Mouse (Mus musculus): ENCODE measurements at regions not wholly inside any gene's neighbourhood (a gene's known extent, or its start where the extent isn't known, plus 50 kb on each side); places are given as distances from the start of the nearest gene placed in this dataset.

GRCm38 (mm10) chr1:190398308-190398707 is 227.8 kb upstream of the Prox1 start:
- Histone ChIP-seq H3K9me3 (ENCODE audit: control insufficient read depth, low read length) (no peaks in the 10 kb centered on the region), H3K9ac (ENCODE audit: low read length) (no peak overlapping the region), H3K4me2 (replicated peaks; ENCODE audit: low read depth) (no peak overlapping the region), H3K27me3 (ENCODE audit: control insufficient read depth, insufficient read depth, low read length) (no peaks in the 10 kb centered on the region), H3K36me3 (ENCODE audit: control insufficient read depth, insufficient read depth, low read length) (no peaks in the 10 kb centered on the region), H3K4me3 (ENCODE audit: low read depth, low read length) (no peak overlapping the region), H3K27ac (replicated peaks) (no peak overlapping the region), H3K4me1 (replicated peaks; ENCODE audit: control insufficient read depth, insufficient read depth) (no peaks in the 10 kb centered on the region)
- 36% methylated on average over 6 of the region's 6 CpGs for WGBS
- no peak for TF ChIP-seq CTCF (IDR thresholded peaks at IDR 0.05; ENCODE audit: low read depth)
- ATAC-seq (ENCODE audit: low FRiP score, low TSS enrichment) (no peak), DNase-seq (ENCODE audit: low spot score) (no peak)

GRCm38 (mm10) chr1:190397811-190398210 is 227.3 kb upstream of the Prox1 start:
- Histone ChIP-seq H3K9ac (ENCODE audit: low read length) (no peak overlapping the region), H3K9me3 (ENCODE audit: control insufficient read depth, low read length) (no peaks in the 10 kb centered on the region), H3K27ac (replicated peaks) (no peak overlapping the region), H3K27me3 (ENCODE audit: control insufficient read depth, insufficient read depth, low read length) (no peaks in the 10 kb centered on the region), H3K4me2 (replicated peaks; ENCODE audit: low read depth) (no peak overlapping the region), H3K4me3 (ENCODE audit: low read depth, low read length) (no peak overlapping the region), H3K4me1 (replicated peaks; ENCODE audit: control insufficient read depth, insufficient read depth) (no peaks in the 10 kb centered on the region), H3K36me3 (ENCODE audit: control insufficient read depth, insufficient read depth, low read length) (no peaks in the 10 kb centered on the region)
- no peak for TF ChIP-seq EP300 (optimal IDR thresholded peaks at IDR 0.05)
- ATAC-seq (ENCODE audit: low FRiP score, low TSS enrichment) (no peak), DNase-seq (ENCODE audit: low spot score) (no peak)
- 38% methylated on average over 2 of the region's 2 CpGs for WGBS

GRCm38 (mm10) chr1:190393061-190393460 is 222.5 kb upstream of the Prox1 start:
- WGBS: 33% methylated on average over 6 of the region's 6 CpGs
- Histone ChIP-seq H3K4me1 (replicated peaks; ENCODE audit: control insufficient read depth, insufficient read depth) (no peaks in the 10 kb centered on the region), H3K9me3 (ENCODE audit: control insufficient read depth, low read length) (no peaks in the 10 kb centered on the region), H3K27ac (replicated peaks) (no peak overlapping the region), H3K4me2 (replicated peaks; ENCODE audit: low read depth) (no peak overlapping the region), H3K36me3 (ENCODE audit: control insufficient read depth, insufficient read depth, low read length) (no peaks in the 10 kb centered on the region), H3K9ac (ENCODE audit: low read length) (no peak overlapping the region), H3K4me3 (ENCODE audit: low read depth, low read length) (no peak overlapping the region), H3K27me3 (ENCODE audit: control insufficient read depth, insufficient read depth, low read length) (no peaks in the 10 kb centered on the region)
- TF ChIP-seq EP300 (optimal IDR thresholded peaks at IDR 0.05) (no peak), CTCF (IDR thresholded peaks at IDR 0.05; ENCODE audit: low read depth) (no peak)
- no peak for DNase-seq (ENCODE audit: low spot score)
- ATAC-seq (ENCODE audit: low FRiP score, low TSS enrichment): no peak

GRCm38 (mm10) chr1:190388853-190389252 is 218.3 kb upstream of the Prox1 start:
- H3K9ac ChIP-seq (ENCODE audit: low read length): no peak overlapping the region
- TF ChIP-seq CTCF (IDR thresholded peaks at IDR 0.05; ENCODE audit: low read depth): no peak
- TF ChIP-seq EP300 (optimal IDR thresholded peaks at IDR 0.05): no peak
- H3K9me3 ChIP-seq (ENCODE audit: control insufficient read depth, low read length): no peaks in the 10 kb centered on the region
- no peak overlapping the region for H3K4me2 ChIP-seq (replicated peaks; ENCODE audit: low read depth)
- no peaks in the 10 kb centered on the region for H3K36me3 ChIP-seq (ENCODE audit: control insufficient read depth, insufficient read depth, low read length)
- WGBS: 84% methylated on average over 4 of the region's 4 CpGs
- H3K27ac ChIP-seq (replicated peaks): no peak overlapping the region
- no peaks in the 10 kb centered on the region for H3K27me3 ChIP-seq (ENCODE audit: control insufficient read depth, insufficient read depth, low read length)
- DNase-seq (ENCODE audit: low spot score): no peak
- no peak for ATAC-seq (ENCODE audit: low FRiP score, low TSS enrichment)
- no peak overlapping the region for H3K4me3 ChIP-seq (ENCODE audit: low read depth, low read length)
- H3K4me1 ChIP-seq (replicated peaks; ENCODE audit: control insufficient read depth, insufficient read depth): no peaks in the 10 kb centered on the region

- 78% methylated on average over 12 of the region's 12 CpGs for WGBS
- Histone ChIP-seq H3K27me3 (ENCODE audit: control insufficient read depth, insufficient read depth, low read length) (no peaks in the 10 kb centered on the region), H3K4me3 (ENCODE audit: low read depth, low read length) (no peak overlapping the region), H3K9ac (ENCODE audit: low read length) (no peak overlapping the region), H3K4me1 (replicated peaks; ENCODE audit: control insufficient read depth, insufficient read depth) (no peaks in the 10 kb centered on the region), H3K4me2 (replicated peaks; ENCODE audit: low read depth) (no peak overlapping the region), H3K9me3 (ENCODE audit: control insufficient read depth, low read length) (no peaks in the 10 kb centered on the region), H3K27ac (replicated peaks) (no peak overlapping the region), H3K36me3 (ENCODE audit: control insufficient read depth, insufficient read depth, low read length) (no peaks in the 10 kb centered on the region)
- no peak for DNase-seq (ENCODE audit: low spot score)
- TF ChIP-seq CTCF (IDR thresholded peaks at IDR 0.05; ENCODE audit: low read depth) (no peak), EP300 (optimal IDR thresholded peaks at IDR 0.05) (no peak)
- no peak for ATAC-seq (ENCODE audit: low FRiP score, low TSS enrichment)
Measured at GRCm38 (mm10) chr1:190384555-190384954, 214.0 kb upstream of the Prox1 start.

- TF ChIP-seq CTCF (IDR thresholded peaks at IDR 0.05; ENCODE audit: low read depth) (no peak), EP300 (optimal IDR thresholded peaks at IDR 0.05) (no peak)
- Histone ChIP-seq H3K4me2 (replicated peaks; ENCODE audit: low read depth) (no peak overlapping the region), H3K4me3 (ENCODE audit: low read depth, low read length) (no peak overlapping the region), H3K9me3 (ENCODE audit: control insufficient read depth, low read length) (no peaks in the 10 kb centered on the region), H3K27me3 (ENCODE audit: control insufficient read depth, insufficient read depth, low read length) (no peaks in the 10 kb centered on the region), H3K27ac (replicated peaks) (no peak overlapping the region), H3K36me3 (ENCODE audit: control insufficient read depth, insufficient read depth, low read length) (no peaks in the 10 kb centered on the region), H3K4me1 (replicated peaks; ENCODE audit: control insufficient read depth, insufficient read depth) (no peaks in the 10 kb centered on the region), H3K9ac (ENCODE audit: low read length) (no peak overlapping the region)
- WGBS: 78% methylated on average over 10 of the region's 10 CpGs
- DNase-seq (ENCODE audit: low spot score): no peak
- ATAC-seq (ENCODE audit: low FRiP score, low TSS enrichment): no peak
Measured at GRCm38 (mm10) chr1:190383256-190383838, 212.8 kb upstream of the Prox1 start.
